Mouse (Mus musculus) frontal cortex, adult (tissue): ENCODE results near the gene Adm.
"Not testable (repeated sequence)": the region's sequence is repeated elsewhere in the genome, so short reads cannot be mapped to it uniquely, and the experiment has no call there.

Experiments used
- ATAC-seq: cut with Nextera tagmentation; 2 replicates; pipeline ENCODE4 v1.9.2; 2017; ENCODE audit warnings: mild to moderate bottlenecking, moderate library complexity, mixed read lengths; ENCODE audit not compliant: low TSS enrichment

Gene Adm

GRCm38 (mm10) chr7:110628611-110629354 is 1.3 kb downstream of the Adm start:
- ATAC-seq = no peak

- peak; percentile 77 for ATAC-seq
These were observed 2.6 kb downstream of the Adm start for GRCm38 (mm10) chr7:110629892-110630666.

GRCm38 (mm10) chr7:110631136-110631888 is 3.9 kb downstream of the Adm start:
- ATAC-seq = no peak

- no peak for ATAC-seq
These were observed 8.5 kb downstream of the Adm start for GRCm38 (mm10) chr7:110635929-110636328.

- no peak for ATAC-seq
These were observed 9.1 kb downstream of the Adm start for GRCm38 (mm10) chr7:110636559-110636958.

- no peak for ATAC-seq
These were observed 11.0 kb downstream of the Adm start for GRCm38 (mm10) chr7:110638305-110639110.

- no peak for ATAC-seq
These were observed 11.9 kb downstream of the Adm start for GRCm38 (mm10) chr7:110639291-110639915.

GRCm38 (mm10) chr7:110639958-110640357 is 12.5 kb downstream of the Adm start:
- not testable (repeated sequence) for ATAC-seq

- ATAC-seq = peak; percentile 82
These were observed 17.9 kb downstream of the Adm start for GRCm38 (mm10) chr7:110645311-110645710.

GRCm38 (mm10) chr7:110645859-110646258 is 18.4 kb downstream of the Adm start:
- no peak for ATAC-seq

- no peak for ATAC-seq
These were observed 19.3 kb downstream of the Adm start for GRCm38 (mm10) chr7:110646611-110647407.

- no peak for ATAC-seq
These were observed 20.3 kb downstream of the Adm start for GRCm38 (mm10) chr7:110647559-110648454.

- no peak for ATAC-seq
These were observed 21.1 kb downstream of the Adm start for GRCm38 (mm10) chr7:110648455-110649085.

GRCm38 (mm10) chr7:110649133-110649987 is 21.9 kb downstream of the Adm start:
- no peak for ATAC-seq

GRCm38 (mm10) chr7:110650491-110650890 is 23.0 kb downstream of the Adm start:
- no peak for ATAC-seq

- ATAC-seq = no peak
These were observed 23.6 kb downstream of the Adm start for GRCm38 (mm10) chr7:110651091-110651490.

- no peak for ATAC-seq
These were observed 27.8 kb downstream of the Adm start for GRCm38 (mm10) chr7:110655230-110655629.

- no peak for ATAC-seq
These were observed 28.5 kb downstream of the Adm start for GRCm38 (mm10) chr7:110655966-110656365.
